Mouse (Mus musculus) left cerebral cortex, adult 2 months (tissue): Measurements from ENCODE around the gene Tchhl1. TPM values are rescaled to one million over a fixed set of nuclear protein-coding genes. Genes with fewer than 3 reads are reported as not detected.
"Not testable (repeated sequence)": the region's sequence is repeated elsewhere in the genome, so short reads cannot be mapped to it uniquely, and the experiment has no call there.

Experiments
- DNase-seq, 2 experiments: peaks; one replicate each; pipeline ENCODE4 v3.0.0; 2021 to 2022; ENCODE audit warnings: low spot score in 2 of 2, mixed read lengths in 1 of 2; ENCODE audit errors: extremely low spot score in 1 of 2
- H3K27ac ChIP-seq: fragments of 200-600 bp; 2 replicates; pipeline ENCODE4 v1.8.1; 2022
- H3K4me3 ChIP-seq: fragments of 200-600 bp; 2 replicates; pipeline ENCODE4 v1.8.1; 2022
- CTCF ChIP-seq: fragments of 200-600 bp; IDR thresholded peaks from 2 replicates; pipeline ENCODE4 v1.8.1; 2022; ENCODE audit warnings: antibody characterized with exemption, mild to moderate bottlenecking, moderate library complexity
- intact Hi-C: fragments of 180-260 bp; cut with DNase I; formaldehyde crosslinking; loops from one replicate; pipeline ENCODE4 v1.15.1; 2025
- long read RNA-seq, 2 experiments: library from polyadenylated mRNA; stranded (forward); transcript quantifications; one replicate each; pipeline ENCODE4 v2.0.0; 2021; ENCODE audit warnings: borderline mapping rate in 2 of 2
- total RNA-seq, 2 experiments: library from RNA; stranded (reverse); gene quantifications; 2 replicates each; pipeline ENCODE4 v1.2.3; 2021

The Tchhl1 gene
- total RNA-seq = not detected
- long read RNA-seq, experiment 1 = 0 reads
- long read RNA-seq, experiment 2 = 0 reads

- intact Hi-C loops = no loop called here
These were observed at the start of gene Tchhl1 for GRCm38 (mm10) chr3:93468561-93468960. Gene Tchhl1, plus strand, starts transcription at chr3:93468754.

GRCm38 (mm10) chr3:93431673-93432072, 36.9 kb upstream of the Tchhl1 start:
- no peak for TF ChIP-seq CTCF
- intact Hi-C loops = no loop called here

More at GRCm38 (mm10) chr3:93468561-93468960, at the start of gene Tchhl1:
- no peak for TF ChIP-seq CTCF
- DNase-seq = no peak
- Histone ChIP-seq H3K27ac (no peak within 1 kb of the TSS), H3K4me3 (no peak within 1 kb of the TSS)

DNA sequence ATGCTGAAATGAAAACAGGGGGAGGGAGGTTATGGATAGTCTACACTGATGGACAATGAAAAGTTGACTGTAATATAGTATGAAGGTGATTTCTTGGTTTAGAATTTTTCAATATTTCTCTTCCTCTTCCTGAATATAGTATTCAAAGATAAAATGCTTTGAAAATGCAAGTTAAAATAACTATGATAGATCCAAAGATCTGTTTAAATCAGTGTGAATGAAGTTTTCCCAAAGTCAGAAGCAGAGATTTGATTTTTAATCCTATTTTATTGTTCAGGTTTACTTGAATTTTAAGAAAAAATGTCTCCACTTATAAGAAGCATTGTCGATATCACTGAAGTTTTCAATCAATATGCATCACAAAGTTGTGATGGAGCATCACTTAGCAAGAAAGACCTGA, 26.5 kb upstream of the Tchhl1 start, which contains the start of gene Tchh:
TSS of gene Tchh (plus strand) at position 301 of the 400 bp plus-strand sequence.
- H3K4me3 ChIP-seq = no peak within 1 kb of the TSS
- H3K27ac ChIP-seq = no peak within 1 kb of the TSS
- TF ChIP-seq CTCF = no peak
- DNase-seq = no peak
- intact Hi-C loops = no loop called here

More at GRCm38 (mm10) chr3:93431673-93432072, 36.9 kb upstream of the Tchhl1 start:
- H3K4me3 ChIP-seq = no peak overlapping the region
- DNase-seq = no peak
- H3K27ac ChIP-seq = no peak overlapping the region

- no peak for TF ChIP-seq CTCF
- intact Hi-C loops = no loop called here
- DNase-seq = peak; percentile 22 to 26
- Histone ChIP-seq H3K27ac (no peak overlapping the region), H3K4me3 (peak overlapping the region; percentile 52)
These were observed 25.0 kb upstream of the Tchhl1 start for GRCm38 (mm10) chr3:93443501-93444101.

- Histone ChIP-seq H3K4me3 (peak overlapping the region; percentile 52), H3K27ac (peak overlapping the region; percentile 64)
- intact Hi-C loops = no loop called here
- TF ChIP-seq CTCF = no peak
- peak; percentile 65 to 67 for DNase-seq
These were observed 24.0 kb upstream of the Tchhl1 start for GRCm38 (mm10) chr3:93444343-93445164.

DNA sequence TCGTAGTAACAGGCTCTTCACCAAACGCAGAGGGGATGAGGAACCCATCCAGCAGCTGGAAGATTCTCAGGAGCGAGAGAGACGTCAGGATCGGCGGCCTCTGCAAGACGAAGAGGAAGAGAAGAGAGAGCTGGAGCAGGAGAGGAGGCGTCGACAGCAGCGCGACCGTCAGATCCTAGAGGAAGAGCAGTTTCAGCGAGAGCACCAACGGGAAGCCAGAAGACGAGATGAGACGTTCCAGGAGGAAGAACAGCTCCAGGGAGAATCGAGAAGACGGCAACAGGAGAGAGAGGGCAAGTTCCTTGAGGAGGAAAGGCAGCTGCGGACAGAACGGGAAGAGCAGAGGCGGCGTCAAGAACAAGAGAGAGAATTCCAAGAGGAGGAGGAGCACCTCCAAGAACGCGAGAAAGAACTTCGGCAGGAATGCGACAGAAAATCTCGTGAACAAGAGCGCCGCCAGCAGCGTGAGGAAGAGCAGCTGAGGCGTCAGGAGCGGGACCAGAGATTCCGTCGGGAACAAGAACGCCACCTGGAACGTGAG, 23.3 kb upstream of the Tchhl1 start:
- intact Hi-C loops = no loop called here
- no peak for TF ChIP-seq CTCF
- Histone ChIP-seq H3K27ac (peak overlapping the region; percentile 64), H3K4me3 (peak overlapping the region; percentile 52)
- peak; percentile 21 to 22 for DNase-seq

DNA sequence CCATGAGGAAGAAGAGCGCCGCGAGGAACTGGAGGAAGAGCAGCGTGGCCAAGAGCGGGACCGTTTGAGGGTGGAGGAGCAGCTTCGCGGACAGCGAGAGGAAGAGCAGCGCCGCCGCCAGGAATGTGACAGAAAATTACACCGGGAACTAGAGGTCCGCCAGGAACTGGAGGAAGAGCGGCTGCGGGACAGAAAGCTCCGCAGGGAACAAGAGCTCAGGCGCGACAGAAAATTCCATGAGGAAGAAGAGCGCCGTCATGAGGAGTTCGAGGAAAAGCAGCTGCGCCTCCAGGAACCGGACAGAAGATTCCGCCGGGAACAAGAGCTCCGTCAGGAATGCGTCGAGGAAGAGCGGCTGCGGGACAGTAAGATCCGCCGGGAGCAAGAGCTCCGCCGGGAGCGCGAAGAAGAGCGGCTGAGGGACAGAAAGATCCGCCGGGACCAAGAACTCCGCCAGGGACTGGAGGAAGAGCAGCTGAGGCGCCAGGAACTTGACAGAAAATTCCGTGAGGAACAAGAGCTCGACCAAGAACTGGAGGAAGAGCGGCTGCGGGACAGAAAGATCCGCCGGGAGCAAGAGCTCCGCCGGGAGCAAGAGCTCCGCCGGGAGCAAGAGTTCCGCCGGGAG, 22.3 kb upstream of the Tchhl1 start:
- Histone ChIP-seq H3K27ac (no peak overlapping the region), H3K4me3 (peak overlapping the region; percentile 53)
- no peak for TF ChIP-seq CTCF
- DNase-seq = peak; percentile 14 to 19
- intact Hi-C loops = no loop called here

- DNase-seq = not testable (repeated sequence)
These were observed 21.8 kb upstream of the Tchhl1 start for GRCm38 (mm10) chr3:93446756-93447137.

DNA sequence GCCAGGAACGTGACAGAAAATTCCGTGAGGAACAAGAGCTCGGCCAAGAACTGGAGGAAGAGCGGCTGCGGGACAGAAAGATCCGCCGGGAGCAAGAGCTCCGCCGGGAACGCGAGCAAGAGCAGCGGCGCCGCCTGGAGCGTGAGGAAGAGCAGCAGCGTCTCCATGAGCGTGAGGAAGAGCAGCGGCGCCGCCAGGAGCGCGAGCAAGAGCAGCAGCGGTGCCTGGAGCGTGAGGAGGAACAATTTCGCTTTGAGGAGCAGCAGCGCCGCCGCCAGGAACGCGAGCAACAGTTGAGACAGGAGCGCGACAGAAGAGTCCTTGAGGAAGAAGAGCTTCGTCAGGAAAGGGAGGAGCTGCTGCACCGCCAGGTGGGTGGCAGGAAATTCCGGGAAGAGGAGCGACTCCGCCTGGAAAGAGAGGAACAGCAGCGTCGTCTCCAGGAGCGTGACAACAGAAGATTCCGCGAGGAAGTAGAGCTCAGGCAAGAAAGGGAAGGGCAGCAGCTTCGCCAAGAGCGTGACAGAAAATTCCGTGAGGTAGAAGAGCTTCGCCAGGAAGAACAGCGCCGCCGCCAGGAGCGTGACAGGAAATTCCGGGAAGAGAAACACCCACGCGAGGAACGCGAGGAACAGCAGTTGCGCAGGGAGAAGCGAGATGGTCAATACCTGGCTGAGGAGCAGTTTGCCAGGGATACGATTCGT, 21.3 kb upstream of the Tchhl1 start:
- TF ChIP-seq CTCF = peak; percentile 39; the same call in 1 of the 2 replicates
- Histone ChIP-seq H3K27ac (peak overlapping the region; percentile 47; the same call in 1 of the 2 replicates), H3K4me3 (peak overlapping the region; percentile 53)
- intact Hi-C loops = no loop called here
- peak; percentile 66 to 78 for DNase-seq

More at GRCm38 (mm10) chr3:93446756-93447137, 21.8 kb upstream of the Tchhl1 start:
- H3K4me3 ChIP-seq = peak overlapping the region; percentile 53
- intact Hi-C loops, H3K27ac ChIP-seq: not testable (repeated sequence)

GRCm38 (mm10) chr3:93466556-93466955, 2.0 kb upstream of the Tchhl1 start:
- TF ChIP-seq CTCF = no peak
- intact Hi-C loops = no loop called here
- Histone ChIP-seq H3K4me3 (no peak overlapping the region), H3K27ac (no peak overlapping the region)
- no peak for DNase-seq

- intact Hi-C loops = no loop called here
- no peak for TF ChIP-seq CTCF
These were observed 1.4 kb upstream of the Tchhl1 start for GRCm38 (mm10) chr3:93467130-93467529.

More at GRCm38 (mm10) chr3:93467130-93467529, 1.4 kb upstream of the Tchhl1 start:
- Histone ChIP-seq H3K4me3 (no peak overlapping the region), H3K27ac (no peak overlapping the region)
- DNase-seq = no peak
